Mouse (Mus musculus): ENCODE data around the gene Il12rb2. TPM values are rescaled to one million over a fixed set of nuclear protein-coding genes. Genes with fewer than 3 reads are reported as not detected.

The Il12rb2 gene
- polyA plus RNA-seq, 1 experiment, result 0.63 TPM

DNA sequence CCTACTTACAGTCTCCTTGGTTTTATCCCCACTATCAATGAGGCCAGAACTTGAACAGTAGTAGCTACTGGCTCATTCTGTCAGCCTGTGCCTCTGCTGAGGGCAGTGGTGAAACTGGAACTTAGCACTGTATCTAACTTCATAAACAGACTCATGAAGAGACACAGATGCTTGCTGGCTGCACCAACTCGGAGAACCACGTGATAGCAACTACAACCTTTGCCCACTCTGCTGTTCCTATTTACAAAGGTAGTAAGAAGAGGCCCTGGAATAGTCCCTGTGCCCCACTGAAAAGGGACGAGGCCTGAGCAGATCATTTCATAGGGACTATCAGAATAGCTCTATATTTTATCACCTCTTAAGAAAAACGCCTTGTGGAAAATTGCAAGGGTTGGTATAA, 75.7 kb downstream of the Il12rb2 start:
- peak; percentile 6 for DNase-seq (ENCODE audit: low read depth, low spot score)
- WGBS, result 14% methylated on average over 4 of the region's 4 CpGs

DNA sequence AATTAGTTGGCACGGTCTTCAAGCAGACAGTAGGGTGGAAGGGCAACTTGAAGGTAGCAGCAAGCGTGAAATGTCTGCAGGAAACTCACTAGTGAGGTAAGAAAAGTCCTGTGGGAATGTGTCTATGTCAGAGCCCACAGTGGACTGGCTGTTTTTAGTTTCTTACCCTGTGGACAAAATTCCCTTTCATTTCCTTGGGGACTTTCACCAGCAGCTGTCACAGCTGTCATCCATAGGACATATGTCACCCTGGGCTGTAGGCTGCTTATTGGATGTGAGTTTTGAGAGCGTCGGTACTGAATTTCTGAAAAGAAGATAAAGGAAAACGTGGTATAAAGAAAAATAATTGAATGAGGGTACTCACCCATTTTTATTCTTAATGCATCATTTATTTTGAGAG, 77.2 kb downstream of the Il12rb2 start:
- DNase-seq (ENCODE audit: low read depth, low spot score), result no peak
- 88% methylated on average over 5 of the region's 5 CpGs for WGBS

DNA sequence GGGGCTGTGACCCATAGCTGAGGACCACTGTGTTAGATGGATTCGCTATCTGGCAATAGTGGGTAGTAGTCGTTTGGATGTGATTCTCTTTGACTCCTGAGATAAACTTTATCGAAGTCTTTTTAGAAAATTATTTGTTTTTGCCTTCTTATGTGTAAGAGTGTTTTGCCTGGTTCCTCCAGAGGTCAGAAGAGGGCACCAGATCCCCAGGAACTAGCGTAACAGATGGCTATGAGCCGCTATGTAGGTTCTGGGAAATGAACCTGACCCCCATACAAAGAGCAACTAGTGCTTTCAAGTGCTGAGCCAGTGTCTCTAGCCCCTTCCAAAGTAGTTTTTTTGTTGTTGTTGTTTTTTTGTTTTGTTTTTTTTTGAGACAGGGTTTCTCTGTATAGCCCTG, 79.9 kb downstream of the Il12rb2 start:
- no peak for DNase-seq (ENCODE audit: low read depth, low spot score)

DNA sequence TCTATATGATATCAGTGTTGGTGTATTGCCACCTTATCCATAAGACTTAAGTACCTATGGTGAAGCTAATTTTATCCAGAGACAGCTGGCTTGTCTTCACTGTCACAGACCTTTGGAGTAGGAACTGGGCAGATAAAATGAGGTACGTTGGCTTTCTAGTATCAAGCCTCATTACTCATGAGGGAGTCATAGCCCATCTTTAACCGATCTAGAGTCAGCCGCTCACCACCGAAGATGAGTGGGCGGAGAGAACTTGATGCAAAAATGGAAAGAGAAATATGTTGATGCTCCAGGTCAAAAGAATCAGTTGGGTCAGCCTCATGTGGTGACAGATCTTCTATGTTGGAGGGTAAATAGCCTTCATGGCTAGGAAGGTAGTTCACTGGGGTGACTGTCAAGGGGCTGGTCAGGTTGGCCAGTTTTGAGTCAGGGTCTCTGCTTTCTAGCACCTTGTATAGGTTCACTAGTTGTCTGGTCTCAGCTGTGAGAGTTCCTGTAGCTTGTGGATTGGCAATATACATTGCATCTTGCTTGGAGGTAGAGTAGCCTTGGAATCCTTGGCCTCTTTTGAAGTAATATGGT, 83.9 kb downstream of the Il12rb2 start:
- 81% methylated on average over 5 of the region's 5 CpGs for WGBS
- no peak for DNase-seq (ENCODE audit: low read depth, low spot score)

More for the DNA sequence above, 79.9 kb downstream of the Il12rb2 start:
- 52% methylated on average over 5 of the region's 5 CpGs for WGBS

DNA sequence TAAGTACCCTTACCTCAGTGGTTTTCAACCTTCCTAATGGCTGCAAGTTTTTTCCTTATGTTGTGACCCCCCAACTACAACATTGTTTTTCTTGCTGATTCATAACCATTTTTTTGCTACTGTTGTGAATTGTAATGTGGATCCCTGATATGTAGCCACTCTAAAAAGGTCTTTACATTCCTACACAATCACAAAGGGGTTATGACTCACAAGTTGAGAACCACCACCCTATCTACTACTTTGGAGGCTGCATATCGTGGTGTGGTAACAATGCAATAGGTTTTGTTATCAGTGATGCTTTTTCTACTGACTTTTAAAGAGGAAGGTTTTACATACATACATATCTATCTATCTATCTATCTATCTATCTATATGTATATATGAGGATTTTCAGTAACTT, 93.1 kb downstream of the Il12rb2 start:
- no peak for DNase-seq (ENCODE audit: low read depth, low spot score)
- 61% methylated on average over 1 of the region's 1 CpGs for WGBS

DNA sequence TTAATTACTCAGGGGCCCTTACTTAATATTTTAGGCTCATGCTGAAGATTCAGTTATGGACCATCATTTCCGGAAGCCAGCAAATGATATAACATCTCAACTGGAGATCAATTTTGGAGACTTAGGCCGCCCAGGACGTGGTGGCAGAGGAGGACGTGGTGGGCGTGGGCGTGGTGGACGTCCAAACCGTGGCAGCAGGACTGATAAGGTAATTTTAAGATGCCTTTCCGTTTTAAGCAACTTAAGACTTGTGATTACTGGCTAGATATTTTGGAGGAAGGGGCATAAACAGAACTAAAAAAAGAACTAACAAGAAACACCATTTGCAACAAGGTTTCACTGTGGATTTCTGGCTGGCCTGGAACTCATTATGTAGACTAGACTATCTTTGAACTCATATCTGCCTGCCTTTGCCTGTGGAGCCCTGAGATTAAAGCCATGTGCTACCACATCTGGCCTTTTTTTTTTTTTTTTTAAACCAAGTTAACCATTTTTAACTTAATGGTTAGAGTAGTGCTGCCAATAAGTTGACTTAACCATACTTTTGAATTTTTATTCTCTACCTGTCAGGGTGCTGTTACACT, 94.3 kb downstream of the Il12rb2 start:
- no peak for DNase-seq (ENCODE audit: low read depth, low spot score)
- WGBS, result 76% methylated on average over 9 of the region's 9 CpGs

DNA sequence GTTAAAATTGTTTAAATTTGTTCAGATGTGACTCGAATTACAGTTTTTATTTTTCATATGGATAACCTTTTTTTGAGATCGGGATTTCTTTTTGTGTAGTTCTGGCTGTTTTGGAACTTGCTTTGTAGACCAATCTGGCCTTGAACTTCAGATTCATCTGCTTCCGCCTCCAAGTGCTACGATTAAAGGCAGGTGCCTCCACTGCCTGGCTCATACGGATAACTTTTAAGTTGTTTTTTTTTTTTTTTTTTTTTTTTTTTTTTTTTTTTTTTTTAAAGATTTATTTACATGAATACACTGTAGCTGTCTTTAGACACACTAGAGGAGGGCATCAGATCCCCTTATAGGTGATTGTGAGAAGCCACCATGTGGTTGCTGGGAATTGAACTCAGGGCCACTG, 98.0 kb downstream of the Il12rb2 start:
- 71% methylated on average over 5 of the region's 5 CpGs for WGBS
- DNase-seq (ENCODE audit: low read depth, low spot score), result no peak

DNA sequence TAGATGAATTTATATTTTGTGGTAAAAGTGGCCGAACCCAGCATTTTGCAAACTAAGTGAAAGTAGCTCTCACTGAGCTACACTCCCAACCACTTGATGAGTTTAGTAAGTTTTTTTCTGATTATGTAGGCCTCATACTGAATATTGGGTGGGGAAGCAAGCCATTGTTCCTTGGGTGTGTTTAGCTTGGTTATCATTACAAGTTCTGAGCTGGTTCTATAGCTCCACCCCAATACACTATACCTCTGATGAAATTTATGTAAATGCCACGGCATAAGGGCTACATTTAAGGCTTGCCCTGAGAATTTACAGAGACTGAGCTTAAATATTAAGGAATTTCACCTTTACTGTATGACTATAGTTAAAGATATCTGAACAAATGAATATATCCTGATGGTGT, 106.5 kb downstream of the Il12rb2 start:
- WGBS, result 12% methylated on average over 2 of the region's 2 CpGs
- no peak for DNase-seq (ENCODE audit: low read depth, low spot score)

DNA sequence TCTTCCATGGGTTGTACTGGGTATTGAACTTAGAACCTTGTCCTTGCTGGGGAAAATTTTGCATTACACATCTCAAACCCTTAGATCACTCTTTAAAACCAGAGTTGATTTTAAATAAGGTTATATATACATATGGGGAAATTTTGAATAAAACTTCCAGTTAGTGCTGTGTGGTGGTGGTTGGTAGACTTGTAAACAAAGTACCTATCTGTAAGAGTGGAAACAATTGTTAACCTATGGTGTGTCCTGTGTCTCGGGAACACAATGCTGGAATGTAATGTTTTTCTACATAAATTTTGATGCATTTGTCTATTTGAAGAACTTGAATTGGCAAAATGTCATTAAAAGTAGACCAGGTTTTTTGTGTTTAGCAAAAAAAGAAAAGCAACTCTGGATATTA, 107.0 kb downstream of the Il12rb2 start:
- 9% methylated on average over 1 of the region's 1 CpGs for WGBS
- no peak for DNase-seq (ENCODE audit: low read depth, low spot score)

DNA sequence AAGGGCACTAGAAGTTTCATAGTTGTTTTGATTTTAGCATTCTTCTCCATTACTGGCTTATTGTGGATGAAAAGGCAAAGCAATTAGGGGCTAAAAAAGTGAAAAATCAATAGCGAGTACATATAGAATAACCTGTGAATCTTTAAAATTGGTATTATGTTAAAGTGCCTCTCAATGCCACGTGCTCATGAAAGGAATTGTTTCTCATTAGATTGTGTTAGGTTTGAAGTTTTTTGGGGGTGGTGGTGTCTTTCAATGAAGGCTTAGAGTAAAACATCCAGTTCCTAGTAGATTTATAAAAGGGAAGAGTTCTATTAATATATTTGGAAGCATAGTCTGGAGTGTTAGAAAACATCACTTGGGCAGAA, 107.8 kb downstream of the Il12rb2 start:
- DNase-seq (ENCODE audit: low read depth, low spot score), result no peak
- WGBS, result 0% methylated on average over 2 of the region's 2 CpGs

DNA sequence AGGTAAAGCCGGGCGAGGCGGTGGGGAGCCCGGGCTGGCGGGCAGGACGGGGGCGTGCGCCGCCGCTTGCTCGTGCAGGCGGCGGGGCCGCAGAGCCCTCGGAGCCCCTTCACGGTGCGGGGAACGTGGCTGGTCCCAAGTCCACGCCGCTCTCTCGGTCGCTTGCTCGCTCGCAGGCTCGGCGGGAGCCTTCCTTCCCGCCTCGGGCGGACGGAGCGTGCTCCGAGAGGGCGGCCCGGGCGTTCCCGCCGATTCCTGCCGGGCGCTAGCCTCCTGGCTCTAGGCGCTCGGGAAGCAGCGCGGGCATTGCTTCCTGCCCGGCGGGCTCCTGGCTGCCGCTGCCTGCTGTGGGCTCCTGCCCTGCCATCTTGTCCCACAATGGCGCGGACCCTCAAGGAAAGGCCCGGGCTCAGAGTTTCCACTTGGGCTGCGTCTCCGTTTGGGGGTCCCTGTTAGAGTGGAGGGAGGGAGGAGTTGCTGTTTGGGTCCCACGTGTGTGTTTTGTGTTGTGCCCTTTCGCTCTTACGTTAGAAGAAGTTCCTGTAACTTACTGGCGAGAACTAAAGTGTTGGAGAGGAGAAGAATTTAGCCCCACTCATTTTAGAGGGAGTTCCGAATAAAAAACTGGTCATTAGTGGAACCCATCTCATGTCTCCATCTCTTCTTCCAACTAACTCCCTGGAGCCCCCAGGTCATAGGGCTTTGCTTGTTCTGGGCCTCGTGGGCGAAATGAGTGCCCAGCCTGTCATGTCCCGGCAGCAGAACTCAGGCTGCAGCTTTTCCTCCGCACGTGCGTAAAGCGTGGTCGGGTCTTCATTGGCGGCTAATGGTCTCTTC, 108.4 kb downstream of the Il12rb2 start:
- DNase-seq (ENCODE audit: low read depth, low spot score), result peak; percentile 24
- under 1% methylated on average over 65 of the region's 65 CpGs for WGBS

DNA sequence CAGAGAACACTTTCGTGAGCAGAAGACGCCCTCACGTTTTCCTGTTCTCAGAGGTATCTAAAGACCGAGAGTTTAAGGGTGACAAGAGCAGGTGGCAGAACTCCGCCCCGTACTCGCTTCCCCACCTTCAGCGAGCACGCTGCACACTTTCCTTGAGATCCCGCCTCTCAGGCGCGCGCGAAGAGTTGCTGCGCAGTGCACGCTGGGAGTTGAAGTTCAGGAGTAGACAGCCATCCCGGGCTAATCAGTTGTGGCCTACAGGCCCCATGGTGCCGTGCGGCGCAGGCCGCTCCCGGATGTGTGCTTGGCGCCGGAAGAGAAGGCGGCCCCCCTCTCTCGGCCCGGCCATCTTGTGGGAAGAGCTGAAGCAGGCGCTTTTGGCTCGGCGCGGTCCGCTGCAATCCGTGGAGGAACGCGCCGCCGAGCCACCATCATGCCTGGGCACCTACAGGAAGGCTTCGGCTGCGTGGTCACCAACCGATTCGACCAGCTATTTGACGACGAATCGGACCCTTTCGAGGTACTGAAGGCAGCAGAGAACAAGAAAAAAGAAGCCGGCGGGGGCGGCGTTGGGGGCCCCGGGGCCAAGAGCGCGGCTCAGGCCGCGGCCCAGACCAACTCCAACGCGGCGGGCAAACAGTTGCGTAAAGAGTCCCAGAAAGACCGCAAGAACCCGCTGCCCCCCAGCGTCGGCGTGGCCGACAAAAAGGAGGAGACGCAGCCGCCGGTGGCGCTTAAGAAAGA, 109.2 kb downstream of the Il12rb2 start:
- DNase-seq (ENCODE audit: low read depth, low spot score), result peak; percentile 96
- WGBS, result under 1% methylated on average over 68 of the region's 68 CpGs

DNA sequence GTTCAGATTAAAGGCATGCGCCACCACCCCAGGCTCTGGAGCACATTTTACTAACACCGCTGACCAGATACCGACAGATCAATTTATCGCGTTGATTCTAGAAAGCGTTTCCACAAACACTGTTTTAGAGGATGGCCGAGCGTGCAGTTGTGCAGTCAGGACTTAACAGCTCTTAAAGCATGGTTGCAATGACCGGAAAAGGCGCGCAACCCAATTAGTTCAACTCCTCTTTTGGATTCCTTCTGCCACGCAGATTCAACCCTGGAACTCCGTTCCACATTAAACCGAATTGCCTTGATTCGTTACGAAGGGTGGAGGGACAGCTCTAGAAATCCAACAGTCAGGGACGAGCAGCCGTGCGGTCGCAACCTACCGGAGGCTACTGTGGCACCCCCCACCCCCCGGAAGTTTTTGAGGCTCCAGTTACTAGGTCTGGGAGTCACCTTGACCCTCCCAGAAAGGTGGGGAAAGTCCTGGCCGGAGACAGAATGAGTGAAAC, 109.8 kb downstream of the Il12rb2 start:
- peak; percentile 38 for DNase-seq (ENCODE audit: low read depth, low spot score)

DNA sequence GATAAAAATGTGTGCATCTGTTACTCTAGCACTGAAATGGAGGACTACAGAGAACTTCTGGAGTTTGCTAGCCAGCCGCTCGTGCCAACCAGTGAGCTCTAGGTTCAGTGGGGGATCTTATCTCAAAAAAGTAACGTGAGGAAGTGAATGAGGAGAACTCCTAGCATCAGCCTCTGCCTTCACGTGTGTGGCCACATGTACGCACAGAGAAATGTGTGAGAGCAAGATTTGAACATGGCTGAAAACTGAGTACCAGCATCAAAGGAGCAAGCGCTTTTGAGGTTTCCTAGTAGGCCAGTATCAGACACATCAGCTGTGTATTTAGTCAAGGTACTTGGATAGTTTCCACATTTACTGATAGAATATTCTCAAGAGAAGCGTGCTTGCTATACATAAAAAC, 111.1 kb downstream of the Il12rb2 start:
- no peak for DNase-seq (ENCODE audit: low read depth, low spot score)

More for the DNA sequence above, 109.8 kb downstream of the Il12rb2 start:
- WGBS, result under 1% methylated on average over 23 of the region's 23 CpGs

DNA sequence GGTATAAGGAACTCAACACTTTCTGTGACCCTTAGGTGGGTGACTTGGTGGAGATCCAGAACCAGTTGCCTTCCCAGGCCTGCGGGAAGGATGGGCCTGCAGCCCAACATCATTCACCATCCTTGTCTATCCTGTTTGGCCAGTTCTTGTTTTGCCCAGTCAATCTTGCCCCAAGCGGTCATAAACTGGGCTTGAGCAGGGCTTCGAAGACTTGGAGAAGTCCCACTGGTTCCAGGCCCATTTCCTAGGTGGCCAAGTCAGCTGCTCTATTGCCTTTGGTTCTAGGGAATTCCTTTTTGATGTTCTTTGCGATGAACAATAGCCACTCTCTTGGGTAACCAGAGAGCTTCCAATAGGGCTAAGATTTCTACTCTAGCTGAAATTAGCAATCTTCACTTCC, 124.9 kb downstream of the Il12rb2 start:
- 43% methylated on average over 4 of the region's 4 CpGs for WGBS
- no peak for DNase-seq (ENCODE audit: low read depth, low spot score)

More for the DNA sequence above, 111.1 kb downstream of the Il12rb2 start:
- WGBS, result 91% methylated on average over 7 of the region's 7 CpGs

DNA sequence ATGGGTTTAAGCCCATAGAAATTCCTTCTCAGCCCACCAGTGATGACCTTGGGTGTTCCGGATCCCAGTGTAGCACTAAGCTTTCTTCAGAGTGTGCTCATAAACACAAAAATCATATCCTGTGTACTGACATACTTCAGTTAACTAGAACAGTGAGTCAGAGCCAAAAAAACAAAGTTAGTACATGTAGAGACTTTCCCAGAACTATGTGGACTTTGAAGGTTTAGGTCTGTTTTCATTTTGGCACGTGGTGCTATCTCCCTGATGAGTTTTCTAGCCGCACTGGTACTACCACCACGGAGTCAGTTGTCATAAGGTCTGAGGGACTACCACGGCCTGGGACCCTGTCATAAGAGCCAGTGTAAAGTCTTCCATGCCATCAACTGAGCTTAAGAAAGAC, 131.5 kb downstream of the Il12rb2 start:
- no peak for DNase-seq (ENCODE audit: low read depth, low spot score)
- WGBS, result 84% methylated on average over 5 of the region's 5 CpGs

DNA sequence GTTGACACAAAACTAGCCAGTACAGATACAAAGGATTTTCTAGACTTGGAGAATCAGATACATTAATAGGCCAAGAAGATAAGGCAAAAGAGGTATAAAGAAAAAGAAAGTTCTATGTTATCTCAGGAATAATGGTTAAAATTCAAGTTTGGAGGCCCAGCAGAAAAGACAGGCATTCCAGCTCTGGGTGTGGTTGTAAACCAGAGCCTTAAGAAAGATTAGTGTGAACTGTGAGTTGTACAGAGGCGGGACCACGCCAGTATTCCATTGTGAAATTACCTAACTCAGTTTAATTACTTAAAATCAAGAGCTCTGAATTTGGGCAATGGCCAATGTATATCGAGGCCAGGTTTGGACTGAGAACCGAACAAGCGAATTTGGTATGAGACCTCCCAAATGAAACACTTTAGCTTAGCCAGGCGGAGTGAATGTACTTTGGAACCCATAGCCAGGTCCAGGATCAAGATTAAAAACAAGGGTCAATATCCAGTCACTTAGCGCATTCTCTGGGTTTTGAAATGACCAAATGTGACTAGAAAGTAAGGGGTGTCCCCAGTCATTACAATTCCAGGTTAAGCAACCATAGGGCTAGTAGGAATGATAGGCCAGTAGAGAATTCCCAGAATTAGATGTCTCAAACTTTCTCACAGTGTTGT, 132.1 kb downstream of the Il12rb2 start:
- DNase-seq (ENCODE audit: low read depth, low spot score), result no peak
- 50% methylated on average over 7 of the region's 7 CpGs for WGBS

Measured in large intestine, adult 2 months (tissue).